In genomic region chr8:64369973-64370372, GRCm38 (mm10) we compare ENCODE assay signal across 14 mouse cellular contexts.
DNase-seq lines count a peak whose midpoint lies in the region; ATAC-seq and TF ChIP-seq lines count a peak whose summit lies in the region.
"Had no signal": no experiment of that assay in that cellular context is flagged by ENCODE, and none has a peak within 500 bp of the region (broad histone marks: within the 10 kb centered on the region; RNA-seq: fewer than 3 reads in every experiment).

No protein-coding gene starts in this region.

- peak; percentile 4 to 23 for DNase-seq in adrenal gland, adult (ENCODE audit: inconsistent age in 2 of 2, low spot score in 1 of 2)
- no peak for DNase-seq in adrenal gland, postnatal 25 days
- DNase-seq in kidney, adult 2 months = peak; percentile 15
- DNase-seq in kidney, adult 9 months = no peak
- DNase-seq in thymus, postnatal 0 days (ENCODE audit: low spot score) = peak; percentile 41
- DNase-seq in thymus, postnatal 25 days = no peak
- DNase-seq in right cerebral cortex, postnatal 14 days = no peak
- DNase-seq: cerebellum, adult 8-10 months; right cerebral cortex, postnatal 4 days; thymus, adult 2 months had no signal

- no peak for TF ChIP-seq CTCF in kidney, adult 2 months (conservative IDR thresholded peaks at IDR 0.05; ENCODE audit: insufficient read depth, insufficient read length, low read depth, low read length)

- no peaks in the 10 kb centered on the region for H3K36me3 ChIP-seq in kidney, adult 2 months (ENCODE audit: control insufficient read depth, insufficient read depth, low read length)
- no peaks in the 10 kb centered on the region for H3K36me3 ChIP-seq in stomach, embryonic 15.5 days
- H3K36me3 ChIP-seq: G1E; limb, embryonic 12.5 days had no signal

- ATAC-seq in stomach, embryonic 15.5 days (ENCODE audit: insufficient read depth, low FRiP score, low read depth) = peak; percentile 63; the same call in 1 of the 2 replicates

- no peak for TF ChIP-seq POLR2A in kidney, adult 2 months (IDR thresholded peaks at IDR 0.05; ENCODE audit: low read depth, low read length)

- no peak overlapping the region for H3K9ac ChIP-seq in stomach, embryonic 15.5 days
- H3K9ac ChIP-seq: hindbrain, embryonic 14.5 days; limb, embryonic 12.5 days had no signal

- no peaks in the 10 kb centered on the region for H3K9me3 ChIP-seq in stomach, embryonic 15.5 days
- H3K9me3 ChIP-seq: G1E; limb, embryonic 12.5 days had no signal

- no peak overlapping the region for H3K4me3 ChIP-seq in kidney, adult 2 months (ENCODE audit: insufficient read depth, low read depth, low read length)
- no peak overlapping the region for H3K4me3 ChIP-seq in stomach, embryonic 15.5 days (replicated peaks)
- H3K4me3 ChIP-seq: limb, embryonic 12.5 days had no signal

- H3K27ac ChIP-seq in kidney, adult 2 months (ENCODE audit: insufficient read depth, low read depth, low read length) = no peak overlapping the region
- H3K27ac ChIP-seq in stomach, embryonic 15.5 days = no peak overlapping the region
- H3K27ac ChIP-seq: hindbrain, embryonic 14.5 days; limb, embryonic 12.5 days had no signal

- H3K27me3 ChIP-seq in kidney, adult 2 months (replicated peaks; ENCODE audit: control insufficient read depth, insufficient read depth, low read length) = no peaks in the 10 kb centered on the region
- no peaks in the 10 kb centered on the region for H3K27me3 ChIP-seq in stomach, embryonic 15.5 days (replicated peaks)
- H3K27me3 ChIP-seq: limb, embryonic 12.5 days had no signal

- H3K4me2 ChIP-seq in stomach, embryonic 15.5 days = no peak overlapping the region
- H3K4me2 ChIP-seq: hindbrain, embryonic 14.5 days; limb, embryonic 12.5 days had no signal

- peaks cover 2% of the 10 kb centered on the region; the same call in 1 of the 2 replicates for H3K4me1 ChIP-seq in kidney, adult 2 months (ENCODE audit: control insufficient read depth, insufficient read depth, low read length)
- H3K4me1 ChIP-seq in stomach, embryonic 15.5 days = peaks cover 3% of the 10 kb centered on the region; the same call in 1 of the 2 replicates

- 20% methylated on average over 6 of the region's 6 CpGs for WGBS in kidney, adult 2 months
- WGBS in stomach, embryonic 15.5 days = 4% methylated on average over 6 of the region's 6 CpGs

Comparison
In these comparisons a context has a peak if more than half of its experiments do, and no peak if none do; other contexts are left out.
1. DNase-seq: peak in adrenal gland, adult (2 of 2), kidney, adult 2 months (single experiment) and thymus, postnatal 0 days (single experiment); none in adrenal gland, postnatal 25 days (single experiment), kidney, adult 9 months (single experiment), thymus, postnatal 25 days (single experiment) and right cerebral cortex, postnatal 14 days (single experiment).